Mouse (Mus musculus) spleen, adult 2 months (tissue): ENCODE measurements at regions not wholly inside any gene's neighbourhood (a gene's known extent, or its start where the extent isn't known, plus 50 kb on each side); places are given as distances from the start of the nearest gene placed in this dataset.
A peak's percentile ranks its signal among the peaks of the same experiment; 100 is the strongest.

Experiments used
- DNase-seq, 2 experiments: peaks; one replicate each; pipeline versions ENCODE4 v3.0.0 to v3.0.0-alpha.2; 2012 to 2021; ENCODE audit warnings: low spot score in 2 of 2, low read depth in 1 of 2
- H3K27ac ChIP-seq: fragments of 200-500 bp; 2 replicates; pipeline ENCODE4 v1.5.1; 2012; ENCODE audit warnings: low read length, inconsistent platforms; ENCODE audit not compliant: insufficient read depth
- H3K27me3 ChIP-seq: fragments of 200-500 bp; 2 replicates; pipeline ENCODE4 v1.6.1; 2012; ENCODE audit warnings: mild to moderate bottlenecking, moderate library complexity, low read length, inconsistent platforms; ENCODE audit not compliant: control insufficient read depth, insufficient read depth
- H3K36me3 ChIP-seq: fragments of 200-500 bp; 2 replicates; pipeline ENCODE4 v1.6.1; 2012; ENCODE audit warnings: mild to moderate bottlenecking, low read length, inconsistent platforms; ENCODE audit not compliant: control insufficient read depth, insufficient read depth
- H3K4me1 ChIP-seq: fragments of 200-500 bp; 2 replicates; pipeline ENCODE4 v1.6.1; 2011; ENCODE audit warnings: inconsistent platforms; ENCODE audit not compliant: control insufficient read depth, insufficient read depth, insufficient read length
- H3K4me3 ChIP-seq: fragments of 200-500 bp; 2 replicates; pipeline ENCODE4 v1.5.1; 2011; ENCODE audit warnings: mild to moderate bottlenecking, inconsistent platforms; ENCODE audit not compliant: insufficient read depth, insufficient read length; ENCODE audit errors: extremely low read depth
- CTCF ChIP-seq: fragments of 200-500 bp; IDR thresholded peaks from 2 replicates; pipeline ENCODE4 v1.5.1; 2011; ENCODE audit warnings: mild to moderate bottlenecking, inconsistent platforms; ENCODE audit not compliant: insufficient read depth, insufficient read length, insufficient replicate concordance; ENCODE audit errors: extremely low read depth
- POLR2A ChIP-seq: fragments of 200-500 bp; IDR thresholded peaks from 2 replicates; pipeline ENCODE4 v1.6.1; 2011; ENCODE audit warnings: low read depth, low read length, inconsistent platforms
- WGBS: fragments of 180-500 bp; shearing (Covaris S2); methylation state at CpG from one replicate; pipeline ENCODE4 v1.1.7; 2018; 5-methylcytosine and 5-hydroxymethylcytosine counted together

DNA sequence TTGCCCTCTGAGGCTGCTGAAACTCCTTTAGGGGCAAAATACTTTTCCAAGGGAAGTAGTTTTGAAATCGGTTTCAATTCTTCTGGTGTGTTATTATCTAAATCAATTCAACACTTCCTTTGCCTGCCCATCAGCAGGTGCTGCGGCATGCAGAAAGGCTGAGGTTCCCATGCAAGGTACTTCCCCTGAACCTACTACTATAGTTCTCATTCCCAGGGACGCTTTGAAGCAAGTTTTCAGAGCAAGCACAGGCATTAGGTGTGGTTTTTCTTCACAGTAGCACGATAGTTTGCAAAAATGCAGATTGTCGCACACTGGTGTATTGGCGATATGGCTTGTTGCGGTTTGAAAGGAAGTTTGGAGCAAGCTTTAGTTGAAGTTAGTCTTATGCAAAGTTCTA, 183.5 kb upstream of the Erbb4 start:
- WGBS: 12% methylated on average over 7 of the region's 7 CpGs
- TF ChIP-seq POLR2A (no peak), CTCF (no peak)
- Histone ChIP-seq H3K27ac (no peak overlapping the region), H3K4me3 (no peak overlapping the region), H3K27me3 (no peaks in the 10 kb centered on the region), H3K36me3 (no peaks in the 10 kb centered on the region), H3K4me1 (no peaks in the 10 kb centered on the region)
- no peak for DNase-seq

DNA sequence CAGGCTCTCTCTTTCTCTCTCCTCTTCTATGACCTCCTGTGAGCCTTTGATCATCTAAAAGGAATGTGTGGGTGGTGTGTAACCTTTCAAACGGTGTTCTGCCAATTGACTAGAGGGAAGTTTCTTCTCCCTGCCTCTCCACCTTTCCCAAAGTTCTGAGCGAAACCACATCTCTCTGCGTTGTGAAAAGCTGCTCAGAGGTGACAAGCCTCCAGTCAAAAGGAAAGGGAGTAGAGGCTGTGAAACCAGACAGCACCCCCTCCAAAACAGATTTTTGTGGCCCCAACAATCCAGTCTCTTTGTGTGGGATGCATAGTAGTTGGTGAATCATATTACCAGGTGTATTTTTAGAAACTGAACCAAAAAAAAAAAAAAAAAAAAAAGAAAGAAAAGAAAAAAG, 178.5 kb upstream of the Erbb4 start:
- Histone ChIP-seq H3K4me1 (0 out of 2 replicates have a peak, but pooled peaks cover 2% of the 10 kb centered on the region), H3K4me3 (no peak overlapping the region), H3K27me3 (no peaks in the 10 kb centered on the region), H3K27ac (no peak overlapping the region), H3K36me3 (no peaks in the 10 kb centered on the region)
- no peak for DNase-seq
- TF ChIP-seq CTCF (no peak), POLR2A (no peak)
- WGBS: 58% methylated on average over 3 of the region's 3 CpGs

DNA sequence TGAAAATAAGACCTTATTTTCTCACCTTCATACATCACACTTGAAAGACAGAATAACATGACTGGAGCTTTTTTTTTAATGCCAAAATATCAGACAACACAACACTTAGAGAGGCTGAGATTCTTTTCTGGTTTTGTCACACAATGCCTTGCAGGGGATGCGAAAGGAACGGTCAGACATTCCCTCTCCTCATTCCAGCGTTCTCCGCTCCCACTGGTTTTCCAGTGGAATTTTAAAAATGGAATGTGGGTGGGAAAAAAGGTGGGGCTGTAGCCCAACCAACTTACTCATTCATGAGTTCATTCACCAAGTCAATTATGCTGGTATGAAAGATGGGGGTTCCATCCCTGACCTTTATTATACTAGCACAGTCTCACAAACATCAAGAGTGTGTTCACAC, 169.6 kb upstream of the Erbb4 start:
- Histone ChIP-seq H3K4me3 (no peak overlapping the region), H3K36me3 (no peaks in the 10 kb centered on the region), H3K27ac (no peak overlapping the region), H3K27me3 (no peaks in the 10 kb centered on the region), H3K4me1 (no peaks in the 10 kb centered on the region)
- WGBS: 93% methylated on average over 4 of the region's 4 CpGs
- TF ChIP-seq CTCF (no peak), POLR2A (no peak)
- DNase-seq: no peak

DNA sequence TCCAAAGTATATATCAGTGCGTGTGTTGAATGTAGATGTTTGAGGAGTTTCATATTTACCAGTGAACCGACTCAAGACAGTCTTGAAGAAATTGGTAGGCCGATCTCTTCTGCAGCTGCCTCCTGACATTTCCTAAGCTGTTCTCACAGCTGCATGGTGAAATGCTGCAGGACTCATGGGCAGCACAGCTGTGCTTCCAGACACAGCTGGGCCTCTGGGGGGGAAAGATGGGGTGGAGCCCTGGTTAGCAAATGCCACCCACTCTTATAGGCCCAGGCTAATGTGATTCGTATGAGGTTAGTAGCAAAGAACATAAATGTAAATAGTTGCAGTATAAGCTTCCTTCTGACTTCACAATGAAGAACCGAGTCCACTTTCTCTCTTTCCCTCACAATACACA, 139.8 kb upstream of the Erbb4 start:
- no peak overlapping the region for H3K4me3 ChIP-seq
- H3K4me1 ChIP-seq: no peaks in the 10 kb centered on the region
- TF ChIP-seq CTCF: no peak
- TF ChIP-seq POLR2A: no peak
- H3K36me3 ChIP-seq: no peaks in the 10 kb centered on the region
- no peak overlapping the region for H3K27ac ChIP-seq
- DNase-seq: no peak
- WGBS: 75% methylated on average over 5 of the region's 5 CpGs
- no peaks in the 10 kb centered on the region for H3K27me3 ChIP-seq

DNA sequence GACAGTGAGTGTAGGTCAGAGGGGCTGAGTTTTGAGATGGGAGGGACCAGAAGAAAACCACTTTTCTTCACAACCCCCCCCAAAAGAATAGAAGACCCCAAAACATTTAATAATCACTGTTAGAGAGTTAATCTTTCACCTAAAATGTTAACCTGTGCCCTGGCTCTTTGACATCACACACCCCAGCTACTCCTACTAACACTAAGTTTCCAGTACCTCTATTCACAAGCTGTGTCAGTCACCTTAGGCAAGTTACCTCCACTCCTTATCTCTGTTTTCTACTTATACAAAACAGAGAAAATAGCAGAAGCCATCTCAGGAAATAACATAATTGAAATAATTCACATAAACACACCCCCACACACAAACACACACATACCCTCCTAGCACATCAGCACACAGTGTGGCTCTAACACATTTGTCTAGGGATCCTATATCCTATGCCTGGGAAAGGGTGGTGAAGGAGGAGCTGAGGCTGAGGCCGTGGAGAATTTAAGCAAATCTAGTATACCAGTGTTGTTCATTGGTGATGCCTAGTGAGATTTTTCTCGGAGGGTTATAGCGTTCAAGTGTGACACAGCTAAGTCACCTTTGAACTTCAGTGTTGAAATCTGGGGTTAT, 134.5 kb upstream of the Erbb4 start:
- Histone ChIP-seq H3K4me3 (no peak overlapping the region), H3K27me3 (no peaks in the 10 kb centered on the region), H3K36me3 (no peaks in the 10 kb centered on the region), H3K4me1 (no peaks in the 10 kb centered on the region), H3K27ac (no peak overlapping the region)
- DNase-seq: no peak
- WGBS: 84% methylated on average over 3 of the region's 3 CpGs
- TF ChIP-seq POLR2A (no peak), CTCF (no peak)

DNA sequence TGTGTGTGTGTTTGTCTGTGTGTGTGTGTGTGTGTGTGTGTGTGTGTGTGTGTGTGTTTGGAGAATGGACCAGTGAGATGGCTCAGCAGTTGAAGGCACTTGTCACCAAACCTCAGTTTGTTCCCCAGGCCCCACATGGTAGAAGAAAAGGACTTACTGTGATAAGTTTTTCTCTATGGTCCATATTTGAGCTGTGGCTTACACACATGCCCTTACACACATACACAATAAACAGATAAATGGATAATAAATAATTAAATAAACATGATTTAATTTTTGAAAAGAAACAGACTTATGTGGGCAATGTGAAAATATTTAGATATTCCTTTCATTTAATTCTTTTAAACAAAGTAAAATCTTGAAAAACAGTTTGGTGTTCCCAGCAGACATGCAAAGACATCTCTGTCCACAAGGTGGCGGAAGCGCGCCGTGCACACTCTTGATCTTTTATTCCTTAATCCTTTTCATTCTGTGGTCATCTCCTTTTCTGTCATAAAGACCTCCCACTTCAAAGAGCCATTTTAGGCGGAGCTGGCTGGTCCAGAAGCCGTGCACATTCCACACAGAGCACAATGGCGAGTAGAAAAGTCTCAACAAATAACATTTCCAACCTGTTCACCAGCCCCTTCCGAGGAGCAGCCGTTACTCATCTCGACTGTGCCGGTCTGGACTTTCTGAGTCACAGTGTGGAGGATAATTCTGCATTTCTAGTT, 133.8 kb upstream of the Erbb4 start:
- WGBS: 9% methylated on average over 11 of the region's 11 CpGs
- no peak for DNase-seq
- no peaks in the 10 kb centered on the region for H3K27me3 ChIP-seq
- H3K27ac ChIP-seq: no peak overlapping the region
- no peaks in the 10 kb centered on the region for H3K4me1 ChIP-seq
- H3K4me3 ChIP-seq: no peak overlapping the region
- TF ChIP-seq CTCF (peak; percentile 56; the same call in 1 of the 2 replicates), POLR2A (no peak)
- H3K36me3 ChIP-seq: no peaks in the 10 kb centered on the region

DNA sequence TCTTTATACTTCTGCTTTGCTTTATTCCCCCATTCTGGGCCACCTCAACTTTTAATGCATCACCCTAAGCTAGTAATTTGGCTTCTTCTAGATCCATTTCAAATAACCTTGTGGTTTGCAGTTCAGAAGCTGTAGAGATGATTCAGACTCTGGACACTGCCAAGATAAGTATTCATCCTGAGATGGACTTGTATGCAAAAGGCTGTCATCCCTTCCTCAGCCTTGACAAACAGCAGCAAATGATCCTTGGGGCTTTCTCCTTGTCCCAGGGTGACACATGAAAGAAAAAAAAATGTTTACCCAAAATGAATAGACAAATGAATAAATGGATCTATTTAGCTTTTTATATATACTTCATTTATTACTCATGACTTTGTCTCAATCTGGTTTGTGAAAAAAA, 120.0 kb upstream of the Erbb4 start:
- TF ChIP-seq CTCF (no peak), POLR2A (no peak)
- H3K4me3 ChIP-seq: no peak overlapping the region
- no peaks in the 10 kb centered on the region for H3K27me3 ChIP-seq
- DNase-seq: no peak
- H3K4me1 ChIP-seq: no peaks in the 10 kb centered on the region
- H3K36me3 ChIP-seq: no peaks in the 10 kb centered on the region
- no peak overlapping the region for H3K27ac ChIP-seq
